Comparison of ENCODE assay signal across 22 mouse cellular contexts in the genomic region with DNA sequence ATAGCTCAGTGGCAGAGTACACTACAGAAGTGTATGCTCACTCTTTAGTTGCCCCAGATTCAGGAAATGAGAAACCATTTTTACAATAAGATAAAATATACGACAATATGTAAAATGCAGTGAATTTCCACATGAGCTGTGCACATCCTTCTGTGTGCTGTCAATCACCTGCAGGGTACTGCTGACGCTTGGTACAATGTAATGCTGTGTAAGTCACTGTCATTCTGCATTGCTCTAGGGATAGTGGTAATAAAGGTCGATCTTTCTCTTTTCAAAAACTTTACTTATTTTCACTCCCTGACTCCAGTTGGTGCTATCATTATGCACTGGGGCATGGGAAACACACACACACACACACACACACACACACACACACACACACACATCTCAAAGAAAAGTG.
"Had no signal": no experiment of that assay in that cellular context is flagged by ENCODE, and none has a peak within 500 bp of the region (broad histone marks: within the 10 kb centered on the region; RNA-seq: fewer than 3 reads in every experiment).

No protein-coding gene starts in this region.

- H3K4me1 ChIP-seq: heart, embryonic 10.5 days; heart, embryonic 12.5 days; hindbrain, embryonic 13.5 days; hindbrain, embryonic 15.5 days; kidney, embryonic 15.5 days; limb, embryonic 13.5 days; limb, embryonic 15.5 days had no signal

- H3K27ac ChIP-seq: heart, embryonic 10.5 days; hindbrain, embryonic 13.5 days; hindbrain, embryonic 15.5 days; hindbrain, postnatal 0 days; kidney, embryonic 15.5 days; kidney, postnatal 0 days; limb, embryonic 13.5 days; limb, embryonic 15.5 days had no signal

- H3K4me3 ChIP-seq: heart, embryonic 10.5 days; heart, embryonic 12.5 days; hindbrain, embryonic 13.5 days; hindbrain, embryonic 15.5 days; kidney, embryonic 15.5 days; limb, embryonic 13.5 days; limb, embryonic 15.5 days had no signal

- ATAC-seq: hindbrain, postnatal 0 days; intestine, embryonic 16.5 days had no signal

- H3K36me3 ChIP-seq: heart, embryonic 10.5 days; heart, embryonic 12.5 days; hindbrain, embryonic 13.5 days; hindbrain, embryonic 15.5 days; kidney, embryonic 15.5 days; limb, embryonic 13.5 days; limb, embryonic 15.5 days had no signal

- DNase-seq: gastrocnemius, postnatal 14 days; gastrocnemius, postnatal 36 days; heart, adult 18-20 months; heart, postnatal 10 days; kidney, adult 11 months; kidney, adult 2 months; kidney, adult 9 months; kidney, postnatal 14 days; kidney, postnatal 36 days; layer of hippocampus, adult 9-11 months; layer of hippocampus, postnatal 36 days; left cerebral cortex, postnatal 4 days had no signal

- H3K27me3 ChIP-seq: heart, embryonic 12.5 days; hindbrain, embryonic 13.5 days; hindbrain, embryonic 15.5 days; kidney, embryonic 15.5 days; limb, embryonic 13.5 days; limb, embryonic 15.5 days had no signal

- H3K9me3 ChIP-seq: heart, embryonic 10.5 days; heart, embryonic 12.5 days; hindbrain, embryonic 13.5 days; hindbrain, embryonic 15.5 days; kidney, embryonic 15.5 days; limb, embryonic 13.5 days; limb, embryonic 15.5 days had no signal

- H3K4me2 ChIP-seq: heart, embryonic 12.5 days; hindbrain, embryonic 13.5 days; hindbrain, embryonic 15.5 days; kidney, embryonic 15.5 days; limb, embryonic 13.5 days; limb, embryonic 15.5 days had no signal

- H3K9ac ChIP-seq: heart, embryonic 12.5 days; hindbrain, embryonic 13.5 days; hindbrain, embryonic 15.5 days; kidney, embryonic 15.5 days; limb, embryonic 13.5 days; limb, embryonic 15.5 days had no signal
